Mouse (Mus musculus) Muller cell, postnatal 12 days (primary cell): ENCODE measurements at regions not wholly inside any gene's neighbourhood (a gene's known extent, or its start where the extent isn't known, plus 50 kb on each side); places are given as distances from the start of the nearest gene placed in this dataset.

Experiments used
- DNase-seq: peaks from one replicate; pipeline ENCODE4 v3.0.0-alpha.2; 2015; ENCODE audit errors: inconsistent ontology term

- no peak for DNase-seq
These were observed 59.8 kb upstream of the Speer4c start for GRCm38 (mm10) chr5:15773839-15774238.

DNA sequence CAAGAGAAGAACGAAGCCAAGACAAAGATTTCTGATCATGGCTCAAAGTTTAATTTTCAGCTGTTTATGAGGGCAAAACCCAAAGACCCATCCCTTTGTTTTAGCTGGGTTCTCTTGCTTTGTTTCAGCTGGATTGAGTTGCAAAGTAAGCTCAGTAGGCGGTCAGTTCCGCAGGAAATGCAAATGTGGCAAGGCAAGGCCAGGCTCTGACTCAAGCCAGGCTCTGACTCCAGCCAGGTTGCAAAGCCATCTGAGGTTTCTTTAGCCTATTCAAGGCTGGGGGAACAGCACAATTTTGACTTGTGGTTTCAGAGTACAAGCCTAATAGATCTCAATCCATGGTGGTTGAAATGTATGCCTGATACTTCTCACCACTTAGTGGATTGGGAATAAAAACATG lies 60.5 kb upstream of the Speer4c start:
- DNase-seq: no peak

DNA sequence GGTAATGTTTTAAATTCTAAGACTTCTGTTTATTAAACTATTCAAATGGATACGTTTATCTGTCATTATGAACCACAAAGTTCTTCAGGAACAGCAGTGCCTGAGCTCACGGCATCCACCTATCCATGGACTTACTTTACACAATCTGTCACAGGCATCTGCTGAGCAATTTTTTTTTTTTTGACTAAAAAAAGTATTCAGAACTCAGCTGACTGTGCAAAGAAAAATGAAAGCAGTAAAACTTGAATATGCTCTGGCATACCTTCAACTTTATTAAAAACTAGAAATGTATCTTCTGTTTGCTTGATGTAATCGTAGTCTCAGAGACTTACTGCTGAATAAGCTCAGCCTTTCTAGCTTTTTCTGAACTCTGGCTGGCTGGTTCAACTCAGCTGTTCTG lies 62.0 kb upstream of the Speer4c start:
- DNase-seq: no peak

- DNase-seq: no peak
These were observed 89.5 kb upstream of the Speer4c start for GRCm38 (mm10) chr5:15803583-15803982.

DNA sequence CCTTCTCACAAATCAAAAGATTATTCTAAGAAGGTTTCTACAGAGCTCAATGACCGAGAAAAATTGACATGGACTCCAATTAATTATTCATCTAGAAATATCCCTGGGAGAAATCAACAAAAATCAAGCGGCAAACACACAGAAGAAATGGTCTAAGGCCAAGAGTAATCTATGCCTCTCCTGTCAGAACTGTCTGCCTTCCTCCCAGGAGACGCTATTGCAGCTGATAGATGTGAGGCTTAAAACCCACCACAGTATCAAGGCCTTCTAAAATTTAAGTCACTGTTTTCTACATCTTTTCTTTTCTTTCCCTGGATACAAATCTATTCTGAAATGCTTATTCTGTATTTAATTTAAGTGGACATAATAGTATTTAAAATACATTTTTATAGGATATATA lies 102.8 kb upstream of the Speer4c start:
- no peak for DNase-seq

- DNase-seq: no peak
These were observed 103.3 kb upstream of the Speer4c start for GRCm38 (mm10) chr5:15817366-15817765.

DNA sequence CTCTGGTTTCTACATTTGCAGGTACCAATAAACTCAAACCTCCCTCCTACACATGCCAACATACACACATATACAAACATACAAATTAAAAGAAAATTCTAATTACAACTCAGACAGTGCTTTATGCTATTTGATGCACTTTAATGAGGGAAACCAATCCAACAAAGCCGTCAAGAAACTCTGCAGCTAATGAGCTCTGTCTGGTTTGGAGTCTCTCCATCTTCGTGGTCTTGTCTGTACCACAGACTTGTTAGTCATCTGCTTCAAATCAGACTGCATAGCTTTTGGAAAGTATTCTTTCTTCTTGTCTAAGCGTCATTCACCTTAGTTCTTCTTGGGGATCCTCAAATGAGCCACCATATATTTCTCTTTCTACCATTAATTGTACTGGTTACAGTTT lies 108.9 kb upstream of the Speer4c start:
- DNase-seq: peak; percentile 90

GRCm38 (mm10) chr5:15831527-15831926 lies 103.0 kb upstream of the Cacna2d1 start:
- no peak for DNase-seq

- no peak for DNase-seq
These were observed 102.2 kb upstream of the Cacna2d1 start for GRCm38 (mm10) chr5:15832338-15832737.

GRCm38 (mm10) chr5:15838108-15838972 lies 96.2 kb upstream of the Cacna2d1 start:
- peak; percentile 88 for DNase-seq

DNA sequence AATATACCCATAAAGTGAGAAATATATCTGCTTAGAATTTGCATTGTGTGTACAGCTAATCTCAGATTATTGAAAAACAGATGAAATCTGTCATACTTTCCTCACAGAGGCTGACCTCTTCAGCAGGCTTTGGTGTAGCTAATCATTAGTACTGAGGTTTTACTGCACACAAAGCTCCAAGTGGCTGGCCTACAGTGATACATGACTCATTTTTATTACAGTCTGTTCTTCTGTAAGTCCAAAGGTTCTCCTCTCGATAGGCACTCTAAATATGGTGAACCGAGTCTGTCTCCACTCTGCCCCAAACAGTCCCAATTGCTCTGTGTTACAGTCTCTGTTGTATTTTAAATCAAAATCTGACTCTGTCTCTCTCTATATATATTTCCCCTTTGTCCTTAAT lies 87.7 kb upstream of the Cacna2d1 start:
- DNase-seq: no peak

- no peak for DNase-seq
These were observed 85.0 kb upstream of the Cacna2d1 start for GRCm38 (mm10) chr5:15849520-15849919.

DNA sequence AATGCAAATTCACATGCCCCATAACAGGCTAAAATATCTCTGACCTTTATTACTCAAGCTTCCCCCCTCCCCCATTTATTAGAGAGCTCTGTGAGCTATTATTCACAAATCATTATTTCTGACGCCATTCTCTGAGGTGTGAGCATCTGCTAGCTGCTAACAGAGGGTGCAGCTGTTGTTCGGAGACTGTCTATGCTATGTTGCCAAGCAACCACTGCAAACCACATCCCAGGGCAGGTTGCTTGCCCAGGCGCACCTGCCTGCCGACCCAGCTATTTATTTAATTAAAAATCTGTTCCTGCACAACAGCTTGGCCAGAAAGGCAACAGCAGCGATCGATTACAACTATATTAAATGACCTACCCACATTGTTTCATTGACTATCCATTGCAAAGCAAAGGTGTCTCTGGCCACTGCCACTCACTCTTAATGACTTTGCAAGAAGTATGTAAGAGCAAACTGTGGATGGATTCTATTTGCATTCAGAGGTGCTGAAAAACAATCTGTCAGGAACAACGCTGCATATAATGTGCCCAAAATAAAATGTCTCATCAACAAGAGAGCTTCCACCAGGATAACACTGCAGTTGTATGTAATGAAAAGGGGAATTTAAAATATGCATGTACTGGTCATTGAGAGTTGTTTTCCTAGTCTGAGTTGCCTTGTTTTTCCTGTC lies 84.2 kb upstream of the Cacna2d1 start:
- DNase-seq: no peak

DNA sequence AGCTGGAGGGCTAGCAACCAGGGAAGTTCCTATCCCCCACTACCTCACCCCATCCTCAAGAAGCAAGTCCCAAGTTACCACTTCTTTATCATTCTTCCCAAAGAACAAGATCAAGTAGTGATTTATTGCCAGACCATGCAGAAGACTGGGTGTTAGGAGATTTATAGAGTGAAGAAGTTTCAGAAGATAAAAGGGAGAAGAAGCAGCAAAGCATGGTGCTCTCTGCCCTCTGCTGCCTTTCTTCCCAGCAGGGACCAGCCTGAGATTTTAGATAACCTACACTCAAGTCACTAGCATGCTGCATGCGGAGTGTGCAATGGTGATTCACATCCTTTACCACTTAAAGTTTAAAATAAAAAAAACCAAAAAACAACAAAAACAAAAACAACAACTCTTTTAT lies 79.7 kb upstream of the Cacna2d1 start:
- no peak for DNase-seq

- no peak for DNase-seq
These were observed 77.5 kb upstream of the Cacna2d1 start for GRCm38 (mm10) chr5:15857034-15857433.

GRCm38 (mm10) chr5:15874065-15874464 lies 60.4 kb upstream of the Cacna2d1 start:
- no peak for DNase-seq

DNA sequence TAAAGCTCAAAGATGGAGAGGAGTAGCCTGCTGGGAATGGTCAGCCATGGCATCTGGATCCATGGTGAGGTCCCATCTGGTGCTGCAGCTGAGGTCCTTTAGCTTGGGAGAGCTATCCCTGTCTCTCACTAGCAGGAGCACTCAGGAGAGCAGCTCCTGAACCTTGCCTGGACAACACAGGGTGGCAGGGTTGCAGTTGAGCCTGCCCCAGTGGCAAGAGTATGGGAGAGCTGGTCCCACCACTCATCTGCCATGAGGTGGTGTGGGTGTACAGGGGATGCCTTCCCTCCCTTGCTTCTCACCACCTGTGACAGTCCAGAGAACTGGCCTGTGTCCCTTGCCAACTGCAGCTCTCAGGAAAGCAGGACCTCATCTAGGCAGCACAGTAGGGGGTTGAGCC lies 51.5 kb upstream of the Cacna2d1 start:
- DNase-seq: no peak
